Mouse (Mus musculus) inflammation-experienced regulatory T-cells (primary cell): Measurements from ENCODE around the gene Krtap16-3. TPM values are rescaled to one million over a fixed set of nuclear protein-coding genes. Genes with fewer than 3 reads are reported as not detected.

ENCODE experiments used
- polyA plus RNA-seq, 2 experiments: library from polyadenylated mRNA; unstranded; fragments of 100-300 nt; shearing (Covaris generic); gene quantifications; one replicate each; pipeline ENCODE4 v1.2.1; 2017

Gene Krtap16-3
- 1 to 10 TPM in 1 of 2 experiments, not detected in 1; 1.1 TPM for polyA plus RNA-seq

DNA sequence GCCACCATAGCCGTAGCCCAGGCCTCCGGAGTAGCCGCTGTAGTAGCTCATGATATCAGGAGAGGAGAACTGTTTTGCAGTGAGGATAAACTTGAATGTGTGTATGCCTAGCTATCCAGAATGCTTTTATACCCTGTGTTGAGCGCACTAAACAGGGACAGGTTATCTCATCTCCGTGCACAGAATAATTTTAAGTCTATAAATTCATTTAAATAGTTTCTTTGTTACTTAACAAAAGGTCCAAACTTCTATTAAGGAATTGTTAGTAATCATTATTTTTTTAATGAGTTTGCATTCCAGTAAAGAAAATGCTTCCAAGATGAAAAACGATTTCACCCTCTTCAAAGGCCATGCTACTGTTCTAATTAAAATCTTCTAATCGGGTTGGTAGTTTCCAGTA, at the start of gene Krtap16-3:
Gene Krtap16-3 (minus strand): TSS at position 101 of the 400 bp plus-strand sequence.

DNA sequence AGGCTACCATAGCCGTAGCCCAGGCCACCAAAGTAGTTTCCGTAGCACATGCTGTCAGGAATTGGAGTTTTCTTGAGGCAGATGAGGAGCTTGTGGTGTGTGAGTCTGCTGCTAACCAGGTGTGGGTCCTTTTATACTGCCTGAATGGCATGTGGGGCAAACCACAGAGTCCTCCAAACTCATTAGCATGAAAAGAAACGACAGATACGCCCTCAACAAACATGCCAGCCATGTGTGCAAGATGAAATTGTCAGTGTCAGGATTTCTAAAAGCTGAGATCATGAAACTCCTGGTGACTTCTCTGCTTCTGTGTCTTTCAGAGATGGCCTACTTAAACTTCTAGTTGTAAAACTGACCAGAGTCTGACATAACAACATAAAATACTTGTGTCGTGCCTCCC, 48.0 kb upstream of the Krtap16-3 start, which contains the start of gene Krtap22-2:
Gene Krtap22-2 (minus strand): TSS at position 101 of the 400 bp plus-strand sequence.

DNA sequence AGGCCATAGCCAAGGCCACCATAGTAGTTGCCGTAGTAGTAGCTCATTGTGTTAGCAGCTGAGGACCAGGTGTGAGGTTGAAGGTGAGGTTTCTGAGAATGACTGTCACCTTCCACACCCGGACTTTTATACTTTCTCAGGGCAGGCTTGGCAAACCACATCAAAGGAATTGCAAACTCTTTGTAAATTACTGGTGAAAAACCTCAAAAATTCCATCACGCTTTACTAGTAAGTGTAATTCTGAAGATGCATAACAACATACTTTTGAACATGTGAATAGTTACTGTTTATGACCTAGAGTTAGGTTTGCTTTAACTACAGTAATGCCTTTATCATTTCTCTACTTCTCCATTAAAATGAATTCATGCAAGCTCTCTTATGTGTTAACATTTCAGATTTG, 30.5 kb downstream of the Krtap16-3 start, which contains the start of gene Krtap19-9b:
Gene Krtap19-9b (minus strand): TSS at position 101 of the 400 bp plus-strand sequence.

Other genes starting within 250 kb of the Krtap16-3 start
- gene Krtap13-1, start 234.0 kb downstream of the Krtap16-3 start, polyA plus RNA-seq: under 1 TPM in 1 of 2 experiments, not detected in 1; 0.51 TPM
- not detected for gene Krtap13, start 211.2 kb downstream of the Krtap16-3 start, polyA plus RNA-seq
- not detected for gene 2310034C09Rik, start 204.0 kb downstream of the Krtap16-3 start, polyA plus RNA-seq
- gene 2310057N15Rik, start 188.7 kb downstream of the Krtap16-3 start, polyA plus RNA-seq: not detected
- gene Gm5965, start 185.0 kb downstream of the Krtap16-3 start, polyA plus RNA-seq: not detected
- gene Gm20741, start 150.7 kb downstream of the Krtap16-3 start, polyA plus RNA-seq: not detected
- not detected for gene Krtap15, start 142.7 kb downstream of the Krtap16-3 start, polyA plus RNA-seq
- not detected for gene Krtap14, start 136.7 kb downstream of the Krtap16-3 start, polyA plus RNA-seq
- gene Krtap19-1, start 93.5 kb downstream of the Krtap16-3 start, polyA plus RNA-seq: 1 to 10 TPM in 1 of 2 experiments, not detected in 1; 1.2 TPM
- gene Krtap19-2, start 88.6 kb downstream of the Krtap16-3 start, polyA plus RNA-seq: not detected
- gene Krtap19-3, start 84.8 kb downstream of the Krtap16-3 start, polyA plus RNA-seq: under 1 TPM in 1 of 2 experiments, not detected in 1; 0.31 TPM
- not detected for gene Krtap19-4, start 77.8 kb downstream of the Krtap16-3 start, polyA plus RNA-seq
- not detected for gene Krtap19-5, start 66.4 kb downstream of the Krtap16-3 start, polyA plus RNA-seq
- gene Krtap19-9b, start 30.6 kb downstream of the Krtap16-3 start, polyA plus RNA-seq: not detected
- gene Krtap22-2, start 47.9 kb upstream of the Krtap16-3 start, polyA plus RNA-seq: not detected
- not detected for gene Gm10229, start 52.4 kb upstream of the Krtap16-3 start, polyA plus RNA-seq
- not detected for gene Krtap6-1, start 68.8 kb upstream of the Krtap16-3 start, polyA plus RNA-seq
- gene Gm10228, start 78.6 kb upstream of the Krtap16-3 start, polyA plus RNA-seq: under 1 TPM in 1 of 2 experiments, not detected in 1; 0.40 TPM
- gene Krtap6-5, start 85.0 kb upstream of the Krtap16-3 start, polyA plus RNA-seq: not detected
- not detected for gene 1110025L11Rik, start 101.1 kb upstream of the Krtap16-3 start, polyA plus RNA-seq
- not detected for gene Krtap6-3, start 121.1 kb upstream of the Krtap16-3 start, polyA plus RNA-seq
- not detected for gene Gm6358, start 178.0 kb upstream of the Krtap16-3 start, polyA plus RNA-seq
- gene Gm10061, start 188.2 kb upstream of the Krtap16-3 start, polyA plus RNA-seq: not detected
- not detected for gene Gm9789, start 195.1 kb upstream of the Krtap16-3 start, polyA plus RNA-seq
- gene Gm7735, start 206.6 kb upstream of the Krtap16-3 start, polyA plus RNA-seq: not detected
- gene 1110057P08Rik, start 211.9 kb upstream of the Krtap16-3 start, polyA plus RNA-seq: not detected
- gene Krtap20-2, start 243.0 kb upstream of the Krtap16-3 start, polyA plus RNA-seq: not detected